Mouse (Mus musculus): ENCODE data around the gene Nsun2. TPM values are rescaled to one million over a fixed set of nuclear protein-coding genes. Genes with fewer than 3 reads are reported as not detected.
"Not testable (repeated sequence)": the region's sequence is repeated elsewhere in the genome, so short reads cannot be mapped to it uniquely, and the experiment has no call there.

Gene Nsun2
- polyA plus RNA-seq, 1 experiment from 2014 or later: 131 TPM

DNA sequence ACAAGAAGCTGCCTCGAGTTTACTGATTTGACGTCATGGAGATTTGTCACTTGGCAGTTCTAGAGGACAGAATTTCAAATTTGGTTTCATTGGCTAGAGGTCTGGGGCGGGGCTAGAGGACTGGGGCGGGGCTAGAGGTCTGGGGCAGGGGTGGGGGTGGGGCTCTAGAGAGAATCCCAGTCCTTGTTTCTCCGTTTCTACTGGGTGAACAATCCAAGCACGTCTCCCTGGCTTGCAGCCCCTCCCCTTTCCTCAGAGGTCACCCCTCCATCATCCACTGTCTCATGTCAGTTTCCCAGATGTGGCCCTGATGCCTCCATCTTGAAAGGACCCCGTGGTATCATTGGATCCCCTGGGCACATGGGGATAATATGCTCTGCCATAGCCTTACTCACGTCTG is 21.5 kb downstream of the Nsun2 start:
- H3K9me3 ChIP-seq: no peaks in the 10 kb centered on the region
- H3K4me1 ChIP-seq (replicated peaks): no peaks in the 10 kb centered on the region
- no peaks in the 10 kb centered on the region for H3K36me3 ChIP-seq
- no peak for ATAC-seq (ENCODE audit: insufficient number of reproducible peaks, insufficient read depth, low FRiP score, low TSS enrichment, low read depth)
- H3K4me2 ChIP-seq: no peak overlapping the region
- no peak overlapping the region for H3K27ac ChIP-seq
- no peak overlapping the region for H3K9ac ChIP-seq (replicated peaks)
- 25% methylated on average over 8 of the region's 8 CpGs for WGBS
- no peaks in the 10 kb centered on the region for H3K27me3 ChIP-seq
- H3K4me3 ChIP-seq (replicated peaks): no peak overlapping the region

DNA sequence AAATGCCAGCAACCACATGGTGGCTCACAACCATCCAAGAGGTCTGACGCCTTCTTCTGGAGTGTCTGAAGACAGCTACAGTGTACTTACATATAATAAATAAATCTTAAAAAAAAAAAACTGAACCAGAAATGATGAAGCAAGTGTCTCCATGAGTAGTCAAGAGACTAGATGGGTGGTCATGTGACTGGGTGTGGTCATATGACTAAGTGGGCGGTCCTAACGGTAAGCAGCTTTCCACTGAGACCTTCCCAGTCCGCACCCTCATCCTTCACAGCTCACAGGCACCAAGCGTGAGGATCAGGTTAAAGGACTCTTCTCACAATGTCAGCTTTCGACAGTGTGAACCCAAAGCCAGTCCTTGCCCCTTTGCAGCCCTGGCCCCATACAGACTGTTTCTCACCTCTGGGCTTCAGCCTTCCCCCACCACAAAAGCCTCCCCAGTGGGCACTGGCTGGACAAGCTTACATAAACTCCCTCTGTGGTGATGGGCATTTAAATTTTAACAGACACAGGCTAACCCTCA is 22.5 kb downstream of the Nsun2 start:
- no peak for ATAC-seq (ENCODE audit: insufficient number of reproducible peaks, insufficient read depth, low FRiP score, low TSS enrichment, low read depth)

DNA sequence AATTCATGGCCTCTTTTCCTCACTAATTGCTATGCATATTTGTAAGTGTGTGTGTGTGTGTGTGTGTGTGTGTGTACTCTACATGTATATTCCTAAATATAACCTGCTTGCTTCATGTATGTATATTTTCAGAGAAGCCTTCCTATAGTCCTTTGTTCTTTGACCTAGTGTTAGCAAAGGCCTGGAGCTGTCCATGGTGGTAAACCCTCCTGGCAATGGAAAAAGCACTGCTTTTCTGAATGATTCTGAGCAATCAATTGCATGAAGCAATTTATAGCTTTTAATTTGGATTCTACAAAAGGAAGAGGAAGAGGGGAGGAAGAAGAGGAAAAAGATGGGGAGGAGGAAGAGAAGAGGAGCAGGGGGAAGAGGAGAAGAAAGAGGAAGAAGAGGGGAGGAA is 23.2 kb downstream of the Nsun2 start:
- Histone ChIP-seq H3K9me3 (no peaks in the 10 kb centered on the region), H3K4me2 (no peak overlapping the region), H3K4me1 (replicated peaks) (no peaks in the 10 kb centered on the region), H3K27ac (no peak overlapping the region), H3K27me3 (no peaks in the 10 kb centered on the region), H3K4me3 (replicated peaks) (no peak overlapping the region), H3K9ac (replicated peaks) (no peak overlapping the region), H3K36me3 (no peaks in the 10 kb centered on the region)
- no peak for ATAC-seq (ENCODE audit: insufficient number of reproducible peaks, insufficient read depth, low FRiP score, low TSS enrichment, low read depth)

More for the DNA sequence above, 22.5 kb downstream of the Nsun2 start:
- Histone ChIP-seq H3K9ac (replicated peaks) (no peak overlapping the region), H3K4me3 (replicated peaks) (no peak overlapping the region), H3K36me3 (no peaks in the 10 kb centered on the region), H3K4me2 (no peak overlapping the region), H3K27ac (no peak overlapping the region), H3K4me1 (replicated peaks) (no peaks in the 10 kb centered on the region), H3K9me3 (no peaks in the 10 kb centered on the region), H3K27me3 (no peaks in the 10 kb centered on the region)
- WGBS: 84% methylated on average over 6 of the region's 6 CpGs

DNA sequence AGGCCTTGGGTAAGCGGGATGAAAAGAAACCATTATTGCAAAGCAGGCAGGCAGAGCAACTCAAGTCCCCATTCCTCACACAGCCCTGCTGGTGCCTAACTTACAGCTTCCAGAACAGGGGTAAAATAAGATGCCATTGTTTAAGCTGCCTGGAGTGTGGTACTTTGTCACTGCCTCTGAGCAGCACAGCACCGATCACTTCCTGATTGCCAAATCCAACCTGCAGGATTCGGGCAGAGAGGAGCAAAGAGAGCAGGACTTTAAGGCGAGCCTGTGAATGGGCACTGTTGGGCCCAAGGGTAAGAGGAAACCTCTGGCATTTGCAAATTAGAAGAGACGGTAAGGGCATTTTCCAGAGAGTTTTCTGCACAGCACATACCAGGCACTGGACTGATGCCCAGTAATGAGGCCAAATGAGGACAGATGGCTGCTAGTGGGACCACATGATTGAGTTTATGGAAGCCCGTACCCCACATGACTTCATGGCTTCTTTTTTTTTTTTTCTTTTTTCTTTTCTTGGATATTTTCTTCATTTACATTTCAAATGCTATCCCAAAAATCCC is 24.6 kb downstream of the Nsun2 start:
- WGBS: 80% methylated on average over 6 of the region's 6 CpGs
- Histone ChIP-seq H3K27me3 (no peaks in the 10 kb centered on the region), H3K4me3 (replicated peaks) (no peak overlapping the region), H3K9ac (replicated peaks) (no peak overlapping the region), H3K36me3 (no peaks in the 10 kb centered on the region), H3K27ac (no peak overlapping the region), H3K9me3 (no peaks in the 10 kb centered on the region), H3K4me1 (replicated peaks) (no peaks in the 10 kb centered on the region), H3K4me2 (no peak overlapping the region)
- ATAC-seq (ENCODE audit: insufficient number of reproducible peaks, insufficient read depth, low FRiP score, low TSS enrichment, low read depth): no peak

DNA sequence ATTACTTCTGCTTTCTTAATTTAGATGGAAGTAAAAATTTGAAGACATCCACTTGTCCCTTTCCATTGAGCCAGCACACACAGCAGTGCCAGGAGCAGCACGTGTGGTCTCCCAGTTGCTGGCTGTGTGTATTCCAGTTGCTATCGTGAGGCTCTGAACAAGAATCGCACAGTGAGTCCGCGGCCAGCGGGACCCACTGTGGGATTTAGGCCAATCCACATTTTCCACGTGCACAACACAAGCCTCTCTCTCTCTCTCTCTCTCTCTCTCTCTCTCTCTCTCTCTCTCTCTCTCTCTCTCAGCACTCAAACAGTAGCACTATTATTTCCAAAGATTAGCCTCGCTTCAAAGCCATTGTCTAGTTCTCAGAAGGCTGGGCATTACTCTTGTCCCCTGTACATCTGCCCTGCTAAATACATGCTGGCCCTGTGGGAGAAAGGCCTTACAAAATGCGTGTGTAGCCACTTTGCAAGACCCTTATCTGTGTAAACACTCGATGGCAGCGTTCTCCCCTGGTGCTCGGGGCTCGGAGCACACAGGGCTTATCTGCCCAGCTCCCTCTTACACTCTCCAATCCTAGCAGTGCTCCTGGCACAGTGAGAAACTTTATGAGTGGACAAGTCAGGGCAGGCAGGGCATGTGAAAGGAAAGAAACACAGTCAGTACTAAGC is 25.9 kb downstream of the Nsun2 start:
- Histone ChIP-seq H3K27me3 (no peaks in the 10 kb centered on the region), H3K4me2 (no peak overlapping the region), H3K9ac (replicated peaks) (no peak overlapping the region), H3K36me3 (no peaks in the 10 kb centered on the region), H3K9me3 (no peaks in the 10 kb centered on the region), H3K4me1 (replicated peaks) (no peaks in the 10 kb centered on the region), H3K27ac (no peak overlapping the region), H3K4me3 (replicated peaks) (no peak overlapping the region)
- 76% methylated on average over 13 of the region's 13 CpGs for WGBS
- no peak for ATAC-seq (ENCODE audit: insufficient number of reproducible peaks, insufficient read depth, low FRiP score, low TSS enrichment, low read depth)

DNA sequence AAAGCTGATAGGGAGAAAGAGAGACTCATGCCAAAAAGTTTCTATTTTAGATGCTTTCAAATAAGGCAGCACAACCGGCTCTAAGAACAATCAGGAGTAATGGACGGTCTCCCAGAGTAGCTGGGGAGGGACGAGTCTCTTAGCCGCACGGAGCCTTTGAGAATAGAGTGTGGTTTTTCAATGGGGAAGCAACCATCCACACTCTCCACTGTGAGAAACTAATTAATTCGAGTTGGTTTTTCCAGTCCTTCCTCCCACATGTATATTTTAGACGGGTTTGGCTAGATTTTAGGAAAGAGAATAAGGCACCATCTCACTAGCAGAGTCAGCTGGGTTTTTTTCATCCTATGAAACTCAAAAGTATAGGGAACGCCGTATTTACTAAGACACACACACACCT is 28.5 kb downstream of the Nsun2 start:
- no peak overlapping the region for H3K4me2 ChIP-seq
- no peak overlapping the region for H3K27ac ChIP-seq
- H3K4me3 ChIP-seq (replicated peaks): no peak overlapping the region
- no peak overlapping the region for H3K9ac ChIP-seq (replicated peaks)
- H3K4me1 ChIP-seq (replicated peaks): no peaks in the 10 kb centered on the region
- H3K9me3 ChIP-seq: no peaks in the 10 kb centered on the region
- 86% methylated on average over 9 of the region's 9 CpGs for whole genome bisulfite sequencing
- no peaks in the 10 kb centered on the region for H3K36me3 ChIP-seq
- no peaks in the 10 kb centered on the region for H3K27me3 ChIP-seq
- ATAC-seq (ENCODE audit: insufficient number of reproducible peaks, insufficient read depth, low FRiP score, low TSS enrichment, low read depth): no peak

DNA sequence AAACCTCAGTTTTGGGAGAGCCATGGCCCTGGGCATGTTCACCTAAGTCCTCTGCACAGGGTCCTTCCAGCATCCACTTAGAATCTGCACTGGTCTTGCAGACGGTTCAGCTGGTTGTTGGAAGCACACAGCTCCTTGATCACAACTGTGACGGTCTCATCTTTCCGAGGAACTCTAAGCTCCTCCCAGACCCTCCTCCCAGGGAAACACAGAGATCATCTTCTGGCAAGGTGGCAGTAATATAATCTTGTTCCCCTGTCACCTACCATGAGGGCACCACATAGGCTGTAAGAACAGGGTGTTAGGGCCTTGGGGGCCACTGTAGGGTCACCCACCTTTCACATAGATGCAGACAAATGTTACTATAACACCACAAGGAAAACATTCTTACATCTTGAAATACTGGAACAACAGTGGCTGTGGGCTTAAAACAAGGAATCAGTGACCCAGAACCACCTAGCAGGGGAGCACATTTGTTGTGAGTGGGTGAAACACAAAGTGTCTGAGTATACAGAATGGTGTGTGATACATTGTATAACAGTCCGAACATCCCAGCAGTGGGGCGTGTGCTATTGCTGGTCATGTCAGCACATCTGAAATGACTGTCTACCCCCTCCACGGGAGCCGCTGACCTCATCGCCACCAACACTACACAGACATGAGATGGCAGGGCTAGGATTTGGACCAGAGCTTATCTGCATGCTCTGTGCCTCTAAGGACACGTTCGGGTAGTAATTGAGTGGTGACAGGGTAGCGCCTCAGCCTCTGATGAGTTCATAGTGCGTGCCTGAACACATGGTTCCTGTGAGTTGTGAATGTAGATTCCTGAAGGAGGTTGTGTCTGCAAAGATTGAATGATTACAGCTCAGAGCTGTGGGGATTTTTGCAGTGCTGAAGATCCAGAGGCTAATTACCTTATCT is 29.4 kb downstream of the Nsun2 start:
- Histone ChIP-seq H3K27ac (no peak overlapping the region), H3K9ac (replicated peaks) (no peak overlapping the region)
- WGBS: 69% methylated on average over 12 of the region's 12 CpGs

DNA sequence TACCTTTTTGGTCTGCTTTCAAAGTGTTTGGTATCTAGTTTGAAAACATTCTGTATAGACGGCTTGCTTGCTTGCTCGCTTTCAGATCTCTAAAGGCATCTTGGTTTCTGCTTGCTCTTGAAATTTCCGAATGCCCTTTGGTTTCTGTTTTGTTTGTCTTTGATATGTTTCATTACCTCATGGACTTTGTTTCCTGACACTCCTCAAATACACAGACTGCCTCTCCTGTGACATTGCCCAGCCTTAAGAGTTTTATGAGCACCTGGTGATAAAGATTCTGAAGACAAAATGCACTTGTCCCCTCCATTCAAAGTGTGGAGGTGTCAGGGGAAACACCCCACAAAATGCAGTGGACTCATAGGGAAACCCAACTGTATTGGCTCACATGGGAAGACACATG is 30.4 kb downstream of the Nsun2 start:
- no peak for ATAC-seq (ENCODE audit: insufficient number of reproducible peaks, insufficient read depth, low FRiP score, low TSS enrichment, low read depth)
- Histone ChIP-seq H3K4me3 (replicated peaks) (no peak overlapping the region), H3K9ac (replicated peaks) (no peak overlapping the region), H3K9me3 (no peaks in the 10 kb centered on the region), H3K27ac (no peak overlapping the region), H3K36me3 (no peaks in the 10 kb centered on the region), H3K27me3 (no peaks in the 10 kb centered on the region), H3K4me1 (replicated peaks) (no peaks in the 10 kb centered on the region), H3K4me2 (no peak overlapping the region)
- 67% methylated on average over 3 of the region's 3 CpGs for WGBS

More for the DNA sequence above, 29.4 kb downstream of the Nsun2 start:
- Histone ChIP-seq H3K36me3 (no peaks in the 10 kb centered on the region), H3K27me3 (no peaks in the 10 kb centered on the region), H3K4me3 (replicated peaks) (no peak overlapping the region), H3K9me3 (no peaks in the 10 kb centered on the region), H3K4me1 (replicated peaks) (no peaks in the 10 kb centered on the region), H3K4me2 (no peak overlapping the region)
- ATAC-seq (ENCODE audit: insufficient number of reproducible peaks, insufficient read depth, low FRiP score, low TSS enrichment, low read depth): no peak

DNA sequence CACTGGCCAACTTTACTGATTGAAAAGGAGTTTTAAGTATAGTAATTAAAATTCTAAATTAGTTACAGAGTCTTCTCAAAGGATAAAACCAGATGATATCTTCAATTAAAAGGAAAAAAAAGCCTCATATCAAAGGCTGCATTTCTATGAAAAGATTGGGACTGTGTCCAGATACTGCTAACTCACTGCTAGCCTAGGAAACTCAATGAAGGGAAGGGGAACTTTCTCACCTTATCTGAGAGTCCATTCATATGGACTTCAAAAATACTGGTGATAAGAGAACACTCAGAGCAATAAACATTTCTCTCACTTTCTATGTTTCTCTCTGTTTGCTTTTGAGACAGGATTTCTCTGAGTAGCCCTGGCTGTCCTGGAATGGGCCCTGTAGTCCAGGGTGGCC is 31.0 kb downstream of the Nsun2 start:
- Histone ChIP-seq H3K4me3 (replicated peaks) (no peak overlapping the region), H3K4me2 (no peak overlapping the region), H3K4me1 (replicated peaks) (no peaks in the 10 kb centered on the region), H3K36me3 (no peaks in the 10 kb centered on the region), H3K27me3 (no peaks in the 10 kb centered on the region), H3K9me3 (no peaks in the 10 kb centered on the region), H3K9ac (replicated peaks) (no peak overlapping the region), H3K27ac (no peak overlapping the region)
- ATAC-seq (ENCODE audit: insufficient number of reproducible peaks, insufficient read depth, low FRiP score, low TSS enrichment, low read depth): no peak

DNA sequence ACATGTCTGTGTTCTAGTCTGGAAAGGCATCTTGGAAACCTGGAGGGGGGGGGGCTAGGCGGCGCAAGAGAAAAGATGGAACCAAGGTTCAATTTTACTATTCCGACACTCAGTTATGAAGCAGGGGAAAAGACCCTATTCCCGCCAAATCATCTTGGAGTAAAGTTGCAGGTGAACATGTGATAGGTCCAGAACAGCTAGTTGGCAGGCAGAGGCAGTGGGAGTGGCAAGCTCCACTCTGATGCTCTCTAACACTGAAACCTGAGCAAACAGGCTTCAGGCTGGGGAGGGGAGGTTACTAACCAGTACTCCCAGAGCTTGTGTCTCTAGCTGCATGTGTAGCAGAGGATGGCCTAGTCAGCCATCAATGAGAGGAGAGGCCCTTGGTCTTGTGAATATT is 31.9 kb downstream of the Nsun2 start:
- not testable (repeated sequence) for H3K27ac ChIP-seq; ATAC-seq (ENCODE audit: insufficient number of reproducible peaks, insufficient read depth, low FRiP score, low TSS enrichment, low read depth); H3K36me3 ChIP-seq; H3K9me3 ChIP-seq; H3K27me3 ChIP-seq; H3K4me3 ChIP-seq (replicated peaks); H3K4me1 ChIP-seq (replicated peaks); H3K9ac ChIP-seq (replicated peaks); H3K4me2 ChIP-seq
- WGBS: 87% methylated on average over 4 of the region's 4 CpGs

DNA sequence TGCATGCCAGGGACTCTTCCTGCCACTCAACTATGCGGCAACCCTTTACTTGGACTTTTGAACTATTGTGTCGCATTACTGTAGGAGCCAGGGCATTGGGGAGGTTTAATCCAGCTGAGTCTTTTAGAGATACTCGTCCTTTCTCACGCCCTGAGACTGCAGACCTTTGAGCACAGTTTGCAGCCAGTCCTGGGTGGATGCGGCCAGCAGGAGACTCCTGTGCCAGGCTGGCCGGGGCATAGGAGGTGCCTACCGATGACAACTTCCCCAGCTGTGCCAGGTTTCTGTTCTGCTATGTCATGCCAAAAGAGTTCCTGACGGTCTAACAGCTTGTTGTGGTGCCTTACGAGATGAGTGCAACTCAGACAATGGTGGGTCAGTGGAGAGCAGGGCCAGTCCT is 35.7 kb downstream of the Nsun2 start:
- Histone ChIP-seq H3K9me3 (no peaks in the 10 kb centered on the region), H3K4me3 (replicated peaks) (no peak overlapping the region), H3K4me2 (no peak overlapping the region), H3K36me3 (no peaks in the 10 kb centered on the region), H3K27me3 (no peaks in the 10 kb centered on the region), H3K27ac (no peak overlapping the region), H3K9ac (replicated peaks) (no peak overlapping the region), H3K4me1 (replicated peaks) (no peaks in the 10 kb centered on the region)
- WGBS: 85% methylated on average over 9 of the region's 9 CpGs
- ATAC-seq (ENCODE audit: insufficient number of reproducible peaks, insufficient read depth, low FRiP score, low TSS enrichment, low read depth): no peak

Measured in limb, embryonic 12.5 days (tissue).